8 mouse cellular contexts compared by ENCODE assay signal in the genomic region with DNA sequence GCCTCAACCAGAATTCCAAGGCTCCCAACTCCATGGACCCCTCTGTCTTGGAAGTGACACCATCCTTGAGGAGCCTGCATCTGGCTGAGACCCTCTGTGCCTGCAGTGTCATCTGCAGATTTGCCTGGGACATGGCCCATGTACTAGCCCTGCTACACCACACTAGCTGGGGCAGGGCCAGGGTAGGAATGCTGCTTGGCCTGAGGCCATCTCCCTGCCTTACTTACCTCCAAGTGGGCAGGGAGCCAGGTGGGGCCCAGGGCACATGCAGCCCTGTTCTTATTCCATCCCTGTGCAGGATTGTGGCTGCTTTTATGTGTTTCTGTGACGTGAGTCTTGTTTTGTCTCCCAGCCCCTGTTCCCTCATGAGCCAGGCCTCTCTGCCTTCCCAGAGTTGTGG. TPM values are rescaled to one million over a fixed set of nuclear protein-coding genes. Genes with fewer than 3 reads are reported as not detected.
DNase-seq lines count a peak whose midpoint lies in the region; TF ChIP-seq lines count a peak whose summit lies in the region.

No protein-coding gene starts in this region.

- TF ChIP-seq POLR2A in kidney, adult 2 months (IDR thresholded peaks at IDR 0.05; ENCODE audit: low read depth, low read length) = no peak

- H3K4me1 ChIP-seq in kidney, adult 2 months (ENCODE audit: control insufficient read depth, insufficient read depth, low read length) = peaks cover 13% of the 10 kb centered on the region

- DNase-seq in adrenal gland, adult 2 months = peak; percentile 63
- DNase-seq in adrenal gland, postnatal 4 days (ENCODE audit: low spot score in 2 of 2) = no peak
- peak; percentile 36 for DNase-seq in 3134 (ENCODE audit: extremely low read depth, insufficient read length, low spot score)
- DNase-seq in heart, adult 9 months (ENCODE audit: low spot score in 2 of 2) = peak; percentile 52 to 79
- DNase-seq in kidney, adult 2 months = peak; percentile 89
- DNase-seq in lung, postnatal 4 days = peak; percentile 85 to 91
- DNase-seq in urinary bladder, postnatal 4 days (ENCODE audit: low spot score in 2 of 2) = peak; percentile 80 to 88
- DNase-seq in layer of hippocampus, adult 9-10 months (ENCODE audit: low spot score) = no peak

- H3K27ac ChIP-seq in kidney, adult 2 months (ENCODE audit: insufficient read depth, low read depth, low read length) = peak overlapping the region; percentile 67

- no peak overlapping the region for H3K4me3 ChIP-seq in kidney, adult 2 months (ENCODE audit: insufficient read depth, low read depth, low read length)

- WGBS in kidney, adult 2 months = 52% methylated on average over 1 of the region's 1 CpGs

- no peak for TF ChIP-seq CTCF in kidney, adult 2 months (conservative IDR thresholded peaks at IDR 0.05; ENCODE audit: insufficient read depth, insufficient read length, low read depth, low read length)

- H3K36me3 ChIP-seq in kidney, adult 2 months (ENCODE audit: control insufficient read depth, insufficient read depth, low read length) = no peaks in the 10 kb centered on the region

- no peaks in the 10 kb centered on the region for H3K27me3 ChIP-seq in kidney, adult 2 months (replicated peaks; ENCODE audit: control insufficient read depth, insufficient read depth, low read length)

RNA-seq across cellular contexts. Expression of a gene that starts 15.8 kb away (rescaled TPM):
- total RNA-seq in adrenal gland, adult 2 months (2021) = 10 to 100 TPM; 41.1 to 55.2 TPM
- 28.5 and 37.3 TPM in 2 replicates for polyA plus RNA-seq in adrenal gland, adult 2 months (2012; rRNA removed)
- 10 to 100 TPM; 52.2 to 54.5 TPM for total RNA-seq in adrenal gland, postnatal 4 days (2021)
- 24.7 and 27.0 TPM in 2 replicates for polyA plus RNA-seq in kidney, adult 2 months (2012; rRNA removed)

RNA-seq across cellular contexts. Expression of a gene that starts 21.9 kb away (rescaled TPM):
- 10 to 100 TPM in 1 of 2 experiments, 1 to 10 TPM in 1; 9.9 to 11.5 TPM for total RNA-seq in adrenal gland, adult 2 months (2021)
- polyA plus RNA-seq in adrenal gland, adult 2 months (2012; rRNA removed) = 13.3 and 21.0 TPM in 2 replicates
- 10 to 100 TPM; 11.2 to 12.8 TPM for total RNA-seq in adrenal gland, postnatal 4 days (2021)
- 21.7 and 22.0 TPM in 2 replicates for polyA plus RNA-seq in kidney, adult 2 months (2012; rRNA removed)

Comparison
In these comparisons a context has a peak if more than half of its experiments do, and no peak if none do; other contexts are left out.
1. DNase-seq: peak in adrenal gland, adult 2 months (single experiment), 3134 (single experiment), heart, adult 9 months (2 of 2), kidney, adult 2 months (single experiment), lung, postnatal 4 days (2 of 2) and urinary bladder, postnatal 4 days (2 of 2); none in adrenal gland, postnatal 4 days (0 of 2) and layer of hippocampus, adult 9-10 months (single experiment).